Comparison of ENCODE assay signal across 13 mouse cellular contexts in the genomic region with DNA sequence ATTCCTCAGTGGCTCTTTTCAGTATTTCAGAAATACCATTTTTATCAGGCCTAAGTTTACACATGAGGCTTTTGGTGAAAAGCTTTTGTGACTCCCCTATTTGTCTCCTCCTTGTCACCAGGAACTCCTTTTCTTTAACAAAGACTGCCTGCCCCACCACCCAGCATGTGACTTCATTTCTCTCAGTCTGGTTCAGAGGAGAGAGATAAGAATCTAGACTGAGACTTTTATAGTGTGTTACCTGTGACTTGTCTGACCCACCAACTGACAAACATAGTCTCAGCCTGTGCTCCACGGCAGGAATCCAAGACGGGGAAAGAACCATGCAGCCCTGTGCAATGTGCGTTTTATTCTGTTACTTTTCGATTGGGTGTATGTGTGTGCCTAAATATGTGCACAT.
DNase-seq lines count a peak whose midpoint lies in the region; ATAC-seq and TF ChIP-seq lines count a peak whose summit lies in the region.
"Had no signal": no experiment of that assay in that cellular context is flagged by ENCODE, and none has a peak within 500 bp of the region (broad histone marks: within the 10 kb centered on the region; RNA-seq: fewer than 3 reads in every experiment).

No protein-coding gene starts in this region.

- no peak overlapping the region for H3K9ac ChIP-seq in forebrain, embryonic 13.5 days
- H3K9ac ChIP-seq in forebrain, postnatal 0 days: no peak overlapping the region
- no peak overlapping the region for H3K9ac ChIP-seq in lung, embryonic 16.5 days (ENCODE audit: low read length)
- H3K9ac ChIP-seq: hindbrain, embryonic 15.5 days; liver, embryonic 14.5 days had no signal

- DNase-seq in forebrain, postnatal 0 days: no peak
- DNase-seq in lung, postnatal 36 days: no peak
- DNase-seq in embryonic facial prominence, embryonic 10.5 days (ENCODE audit: low spot score): no peak
- peak; percentile 28 to 29 for DNase-seq in thymus, postnatal 10 days (ENCODE audit: low spot score in 2 of 2)
- DNase-seq in adrenal gland, postnatal 25 days: no peak
- no peak for DNase-seq in left cerebral cortex, adult 2 months (ENCODE audit: extremely low spot score in 1 of 2, low spot score in 2 of 2)
- DNase-seq: cerebellum, adult 11 months; cerebellum, postnatal 36 days had no signal

- no peak for ATAC-seq in forebrain, embryonic 13.5 days
- no peak for ATAC-seq in forebrain, postnatal 0 days
- peak; percentile 41; the same call in 1 of the 2 replicates for ATAC-seq in lung, embryonic 16.5 days (ENCODE audit: low read depth)

- H3K4me1 ChIP-seq in forebrain, embryonic 13.5 days: peaks cover 47% of the 10 kb centered on the region
- peaks cover 3% of the 10 kb centered on the region; the same call in 1 of the 2 replicates for H3K4me1 ChIP-seq in forebrain, postnatal 0 days (ENCODE audit: insufficient read depth)
- peaks cover 32% of the 10 kb centered on the region for H3K4me1 ChIP-seq in lung, embryonic 16.5 days (replicated peaks; ENCODE audit: control insufficient read depth, insufficient read depth, low read length)
- H3K4me1 ChIP-seq in embryonic facial prominence, embryonic 10.5 days: peaks cover 65% of the 10 kb centered on the region

- no peak overlapping the region for H3K4me2 ChIP-seq in forebrain, embryonic 13.5 days
- H3K4me2 ChIP-seq in forebrain, postnatal 0 days (ENCODE audit: low read depth): no peak overlapping the region
- no peak overlapping the region for H3K4me2 ChIP-seq in lung, embryonic 16.5 days (ENCODE audit: low read depth, low read length)
- H3K4me2 ChIP-seq: hindbrain, embryonic 15.5 days had no signal

- TF ChIP-seq CTCF in forebrain, postnatal 0 days (IDR thresholded peaks at IDR 0.05; ENCODE audit: low read depth): no peak
- TF ChIP-seq CTCF in left cerebral cortex, adult 2 months (IDR thresholded peaks at IDR 0.05): no peak

- intact Hi-C loops in left cerebral cortex, adult 2 months (cut with DNase I): no loop called here

- H3K36me3 ChIP-seq in forebrain, embryonic 13.5 days (ENCODE audit: poor library complexity, severe bottlenecking): no peaks in the 10 kb centered on the region
- no peaks in the 10 kb centered on the region for H3K36me3 ChIP-seq in forebrain, postnatal 0 days (ENCODE audit: insufficient read depth)
- H3K36me3 ChIP-seq in lung, embryonic 16.5 days (ENCODE audit: control insufficient read depth, insufficient read depth, low read length): no peaks in the 10 kb centered on the region
- H3K36me3 ChIP-seq in embryonic facial prominence, embryonic 10.5 days (replicated peaks): no peaks in the 10 kb centered on the region
- H3K36me3 ChIP-seq: hindbrain, embryonic 15.5 days had no signal

- peak overlapping the region; percentile 25; the same call in 1 of the 2 replicates for H3K27ac ChIP-seq in forebrain, embryonic 13.5 days
- H3K27ac ChIP-seq in forebrain, postnatal 0 days (ENCODE audit: low read depth, low read length): no peak overlapping the region
- peak overlapping the region; percentile 90 for H3K27ac ChIP-seq in lung, embryonic 16.5 days (ENCODE audit: low read length)
- peak overlapping the region; percentile 72 for H3K27ac ChIP-seq in embryonic facial prominence, embryonic 10.5 days (replicated peaks)
- H3K27ac ChIP-seq in left cerebral cortex, adult 2 months: no peak overlapping the region
- H3K27ac ChIP-seq: hindbrain, embryonic 15.5 days; layer of hippocampus, adult 2 months; liver, embryonic 14.5 days had no signal

- no peaks in the 10 kb centered on the region for H3K9me3 ChIP-seq in forebrain, embryonic 13.5 days (replicated peaks)
- H3K9me3 ChIP-seq in forebrain, postnatal 0 days (ENCODE audit: low read length): no peaks in the 10 kb centered on the region
- no peaks in the 10 kb centered on the region for H3K9me3 ChIP-seq in lung, embryonic 16.5 days (ENCODE audit: control insufficient read depth, low read length)
- H3K9me3 ChIP-seq in embryonic facial prominence, embryonic 10.5 days: 0 out of 2 replicates have a peak, but pooled peaks cover 2% of the 10 kb centered on the region
- H3K9me3 ChIP-seq: hindbrain, embryonic 15.5 days had no signal

- no peaks in the 10 kb centered on the region for H3K27me3 ChIP-seq in forebrain, embryonic 13.5 days
- no peaks in the 10 kb centered on the region for H3K27me3 ChIP-seq in forebrain, postnatal 0 days (ENCODE audit: insufficient read depth, low read length)
- H3K27me3 ChIP-seq in lung, embryonic 16.5 days (ENCODE audit: control insufficient read depth, insufficient read depth, low read depth, low read length): no peaks in the 10 kb centered on the region
- H3K27me3 ChIP-seq in embryonic facial prominence, embryonic 10.5 days (replicated peaks; ENCODE audit: low read depth, poor library complexity, severe bottlenecking): no peaks in the 10 kb centered on the region
- H3K27me3 ChIP-seq: hindbrain, embryonic 15.5 days had no signal

- 56% methylated on average over 4 of the region's 4 CpGs for WGBS in forebrain, embryonic 13.5 days
- 60% methylated on average over 4 of the region's 4 CpGs for WGBS in forebrain, postnatal 0 days
- 28% methylated on average over 4 of the region's 4 CpGs for WGBS in lung, embryonic 16.5 days
- 66% methylated on average over 4 of the region's 4 CpGs for WGBS in embryonic facial prominence, embryonic 10.5 days

- H3K4me3 ChIP-seq in forebrain, embryonic 13.5 days: no peak overlapping the region
- no peak overlapping the region for H3K4me3 ChIP-seq in forebrain, postnatal 0 days (ENCODE audit: low read depth, low read length)
- H3K4me3 ChIP-seq in lung, embryonic 16.5 days (ENCODE audit: low read length): no peak overlapping the region
- H3K4me3 ChIP-seq in embryonic facial prominence, embryonic 10.5 days: no peak overlapping the region
- no peak overlapping the region for H3K4me3 ChIP-seq in left cerebral cortex, adult 2 months
- H3K4me3 ChIP-seq: hindbrain, embryonic 15.5 days; layer of hippocampus, adult 2 months had no signal

Comparison
In these comparisons a context has a peak if more than half of its experiments do, and no peak if none do; other contexts are left out.
1. H3K27ac ChIP-seq: peak in forebrain, embryonic 13.5 days (single experiment), lung, embryonic 16.5 days (single experiment) and embryonic facial prominence, embryonic 10.5 days (single experiment); none in forebrain, postnatal 0 days (single experiment) and left cerebral cortex, adult 2 months (single experiment).
2. DNase-seq: peak in thymus, postnatal 10 days (2 of 2); none in forebrain, postnatal 0 days (single experiment), lung, postnatal 36 days (single experiment), embryonic facial prominence, embryonic 10.5 days (single experiment), adrenal gland, postnatal 25 days (single experiment) and left cerebral cortex, adult 2 months (0 of 2).